Mouse (Mus musculus) bone marrow macrophage, adult 2 months (primary cell): ENCODE data around the gene Slc25a33.

ENCODE experiments used
- CTCF ChIP-seq: IDR thresholded peaks from 2 replicates; pipeline ENCODE4 v1.5.1; 2012; ENCODE audit warnings: low read depth, mild to moderate bottlenecking, low read length, moderate library complexity
- POLR2A ChIP-seq: IDR thresholded peaks from 2 replicates; pipeline ENCODE4 v1.6.1; 2012; ENCODE audit warnings: mild to moderate bottlenecking, low read depth, low read length, borderline replicate concordance

- TF ChIP-seq POLR2A, result no peak
- no peak for TF ChIP-seq CTCF
Observed at GRCm38 (mm10) chr4:149701426-149702209, 72.5 kb downstream of the Slc25a33 start.
